Mouse (Mus musculus) midbrain, embryonic 10.5 days (tissue): ENCODE results near the gene Sycp1. TPM values are rescaled to one million over a fixed set of nuclear protein-coding genes. Genes with fewer than 3 reads are reported as not detected.

ENCODE experiments used
- DNase-seq: peaks from one replicate; pipeline ENCODE4 v3.0.0-alpha.2; 2017; ENCODE audit warnings: low spot score
- H3K27ac ChIP-seq: fragments of 300-500 bp; sonication (generic); replicated peaks from 2 replicates; pipeline ENCODE4 v1.5.1; 2016; ENCODE audit warnings: mild to moderate bottlenecking
- H3K27me3 ChIP-seq: fragments of 300-500 bp; sonication (generic); 2 replicates; pipeline ENCODE4 v1.6.1; 2016; ENCODE audit warnings: low read depth, mild to moderate bottlenecking; ENCODE audit not compliant: poor library complexity, severe bottlenecking
- H3K36me3 ChIP-seq: fragments of 300-500 bp; sonication (generic); 2 replicates; pipeline ENCODE4 v1.6.1; 2016; ENCODE audit warnings: mild to moderate bottlenecking, moderate library complexity
- H3K4me1 ChIP-seq: fragments of 300-500 bp; sonication (generic); 2 replicates; pipeline ENCODE4 v1.6.1; 2016
- H3K4me3 ChIP-seq: fragments of 300-500 bp; sonication (generic); 2 replicates; pipeline ENCODE4 v1.5.1; 2016; ENCODE audit warnings: mild to moderate bottlenecking, moderate library complexity
- H3K9me3 ChIP-seq: fragments of 300-500 bp; sonication (generic); replicated peaks from 2 replicates; pipeline ENCODE4 v1.6.1; 2016; ENCODE audit warnings: mild to moderate bottlenecking
- WGBS: fragments of 180-500 bp; shearing (Covaris S2); methylation state at CpG from one replicate; pipeline ENCODE4 v1.1.7; 2016; 5-methylcytosine and 5-hydroxymethylcytosine counted together
- polyA plus RNA-seq: library from polyadenylated mRNA; unstranded; fragments of >200 nt; fragmentation: Nextera tagmentation; extraction: Ambion mirVana; gene quantifications from 2 replicates; pipeline ENCODE4 v1.2.1, GENCODE M21; 2016

Gene Sycp1
- not detected in 2 replicates for polyA plus RNA-seq

DNA sequence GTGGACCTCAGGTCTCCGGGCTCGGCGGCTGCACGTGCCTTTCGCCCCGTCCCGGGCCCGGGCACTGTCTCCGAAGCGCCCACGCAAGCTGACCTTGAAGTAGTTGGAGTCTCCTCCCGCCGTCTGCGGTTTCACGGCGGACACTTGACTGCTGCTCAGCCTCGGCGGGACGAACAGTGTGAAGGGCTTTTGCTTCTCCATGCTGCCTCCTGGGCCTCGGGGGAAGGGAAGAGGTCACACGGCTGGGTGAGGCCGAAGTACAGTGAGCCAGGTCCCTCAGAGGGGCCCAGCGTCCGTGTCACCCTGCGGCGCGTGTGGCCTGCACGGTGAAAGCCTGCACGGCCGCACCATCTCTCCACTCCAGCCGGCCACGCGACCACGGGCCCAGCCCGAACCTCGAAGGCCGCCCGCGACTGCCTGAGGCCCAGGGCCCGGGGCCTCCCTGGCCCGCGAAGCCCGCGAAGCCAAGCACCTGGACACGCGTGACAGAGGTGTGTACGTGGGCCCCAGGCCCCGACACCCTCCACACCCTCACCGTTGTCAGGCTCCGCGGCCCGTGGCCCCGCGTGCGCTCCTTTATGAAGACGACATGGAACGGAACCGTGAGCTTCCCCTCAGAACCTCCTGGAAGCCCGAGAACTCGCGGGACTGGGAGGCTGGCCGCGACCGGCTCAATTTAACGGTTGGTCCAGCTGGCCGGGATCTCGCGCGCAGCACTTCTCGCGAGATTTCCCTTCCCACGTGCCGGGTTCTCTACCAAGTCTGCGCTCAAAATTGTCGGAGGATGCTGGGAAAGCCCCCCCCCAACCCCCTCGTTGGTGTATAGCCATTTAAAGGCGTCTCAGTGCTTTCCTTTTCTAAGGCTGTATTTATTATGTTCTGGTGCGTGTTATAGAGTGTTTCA, at the start of gene Sycp1:
Gene Sycp1, minus strand, starts transcription at position 650 of the 904 bp plus-strand sequence.
- H3K4me3 ChIP-seq = no peak within 1 kb of the TSS
- no peak within 1 kb of the TSS for H3K27ac ChIP-seq
- no peaks in the 10 kb centered on the region for H3K4me1 ChIP-seq
- DNase-seq = no peak
- H3K27me3 ChIP-seq = no peaks in the 10 kb centered on the region
- H3K36me3 ChIP-seq = 0 out of 2 replicates have a peak, but pooled peaks cover 2% of the 10 kb centered on the region
- 93% methylated on average over 78 of the region's 78 CpGs for WGBS
- peaks cover 10% of the 10 kb centered on the region for H3K9me3 ChIP-seq

GRCm38 (mm10) chr3:102980349-102980736, 44.4 kb upstream of the Sycp1 start:
- Histone ChIP-seq H3K4me3 (peak overlapping the region; percentile 40), H3K36me3 (no peaks in the 10 kb centered on the region), H3K27ac (peak overlapping the region; percentile 84), H3K9me3 (no peaks in the 10 kb centered on the region), H3K27me3 (no peaks in the 10 kb centered on the region), H3K4me1 (peaks cover 47% of the 10 kb centered on the region)
- 39% methylated on average over 3 of the region's 3 CpGs for WGBS
- DNase-seq = no peak

DNA sequence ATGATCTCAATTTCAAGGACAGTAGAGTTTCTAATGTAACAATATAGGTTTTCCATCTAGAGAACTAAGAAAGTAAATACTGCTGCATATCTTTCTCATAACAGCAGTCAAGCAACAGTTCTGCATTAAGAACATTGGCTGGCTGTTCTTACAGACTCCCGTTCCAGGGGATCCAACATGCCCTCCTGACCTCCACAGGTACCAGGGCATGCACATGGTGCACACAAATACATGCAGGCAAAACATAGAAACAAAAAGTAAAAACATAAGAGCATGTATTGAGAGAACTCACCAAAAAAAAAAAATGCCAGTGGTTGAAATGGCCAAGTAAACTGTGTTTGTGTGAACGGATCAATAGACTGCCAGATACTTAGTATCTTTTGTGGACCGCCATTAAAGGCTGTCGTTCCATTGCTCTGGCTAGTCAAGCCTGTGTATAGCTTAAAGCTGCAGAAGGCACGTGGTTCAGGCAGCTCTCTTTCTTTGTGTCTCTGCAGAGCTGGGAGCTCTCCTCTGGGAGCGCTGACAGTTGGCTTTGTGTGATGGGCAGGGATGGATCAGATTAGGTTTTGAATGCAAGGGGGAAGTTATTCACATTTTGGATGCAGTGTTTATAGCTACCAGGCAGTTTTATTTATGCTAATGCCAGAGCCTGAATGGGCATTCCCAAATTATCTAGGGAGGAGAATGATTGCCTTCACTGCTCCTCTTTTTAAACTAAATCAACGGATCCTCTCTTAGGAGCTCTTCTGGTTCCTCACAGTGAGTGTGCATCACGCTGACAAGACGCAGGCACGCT, 43.8 kb upstream of the Sycp1 start:
- DNase-seq = peak; percentile 79
- Histone ChIP-seq H3K9me3 (no peaks in the 10 kb centered on the region), H3K27ac (peak overlapping the region; percentile 84), H3K27me3 (no peaks in the 10 kb centered on the region), H3K4me1 (peaks cover 53% of the 10 kb centered on the region), H3K36me3 (no peaks in the 10 kb centered on the region), H3K4me3 (peak overlapping the region; percentile 40)
- WGBS = 13% methylated on average over 10 of the region's 10 CpGs

GRCm38 (mm10) chr3:102976906-102977305, 41.0 kb upstream of the Sycp1 start:
- 83% methylated on average over 4 of the region's 4 CpGs for WGBS
- Histone ChIP-seq H3K4me3 (no peak overlapping the region), H3K36me3 (no peaks in the 10 kb centered on the region), H3K27me3 (peaks cover 4% of the 10 kb centered on the region; the same call in 1 of the 2 replicates), H3K9me3 (no peaks in the 10 kb centered on the region), H3K4me1 (peaks cover 56% of the 10 kb centered on the region), H3K27ac (no peak overlapping the region)
- no peak for DNase-seq

- H3K9me3 ChIP-seq = no peaks in the 10 kb centered on the region
- no peak for DNase-seq
- peaks cover 4% of the 10 kb centered on the region; the same call in 1 of the 2 replicates for H3K27me3 ChIP-seq
- H3K4me3 ChIP-seq = no peak overlapping the region
- peaks cover 27% of the 10 kb centered on the region for H3K4me1 ChIP-seq
- peak overlapping the region; percentile 79 for H3K27ac ChIP-seq
- 90% methylated on average over 3 of the region's 3 CpGs for WGBS
- H3K36me3 ChIP-seq = no peaks in the 10 kb centered on the region
Observed at GRCm38 (mm10) chr3:102970508-102970907, 34.6 kb upstream of the Sycp1 start.

DNA sequence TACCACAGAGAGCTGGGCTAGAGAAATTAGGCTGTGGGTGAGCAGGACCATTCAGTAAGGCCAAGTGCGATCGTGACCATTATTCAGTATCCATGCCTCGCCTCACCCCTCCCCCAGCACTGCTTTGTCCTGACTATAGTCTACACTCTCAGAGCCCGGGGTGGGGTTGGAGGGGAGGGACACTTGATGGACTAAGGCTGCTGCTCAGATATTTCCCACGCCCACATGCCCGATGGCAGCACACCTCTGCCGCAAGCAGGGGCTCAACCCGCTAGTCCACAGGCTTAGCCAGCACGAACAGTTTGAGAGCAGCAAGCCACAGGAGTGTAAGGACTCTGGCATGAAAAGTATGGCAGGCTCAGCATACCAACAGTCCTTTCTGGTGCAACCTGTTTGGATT, 34.2 kb upstream of the Sycp1 start:
- H3K27ac ChIP-seq = peak overlapping the region; percentile 79
- no peaks in the 10 kb centered on the region for H3K9me3 ChIP-seq
- H3K36me3 ChIP-seq = no peaks in the 10 kb centered on the region
- DNase-seq = peak; percentile 36
- 65% methylated on average over 9 of the region's 9 CpGs for WGBS
- peaks cover 4% of the 10 kb centered on the region; the same call in 1 of the 2 replicates for H3K27me3 ChIP-seq
- H3K4me3 ChIP-seq = no peak overlapping the region
- H3K4me1 ChIP-seq = peaks cover 23% of the 10 kb centered on the region

- H3K4me3 ChIP-seq = no peak within 1 kb of the TSS
- no peaks in the 10 kb centered on the region for H3K36me3 ChIP-seq
- H3K27ac ChIP-seq = no peak within 1 kb of the TSS
- H3K4me1 ChIP-seq = no peaks in the 10 kb centered on the region
- 60% methylated on average over 3 of the region's 3 CpGs for WGBS
- H3K9me3 ChIP-seq = no peaks in the 10 kb centered on the region
- DNase-seq = no peak
- H3K27me3 ChIP-seq = no peaks in the 10 kb centered on the region
Observed at GRCm38 (mm10) chr3:102964033-102964432, 28.1 kb upstream of the Sycp1 start, which contains the start of gene Nr1h5. TSS of gene Nr1h5 (minus strand) at chr3:102964133.

- H3K9me3 ChIP-seq = no peaks in the 10 kb centered on the region
- H3K36me3 ChIP-seq = no peaks in the 10 kb centered on the region
- no peak overlapping the region for H3K4me3 ChIP-seq
- H3K27me3 ChIP-seq = no peaks in the 10 kb centered on the region
- 63% methylated on average over 3 of the region's 3 CpGs for WGBS
- no peaks in the 10 kb centered on the region for H3K4me1 ChIP-seq
- DNase-seq = no peak
- no peak overlapping the region for H3K27ac ChIP-seq
Observed at GRCm38 (mm10) chr3:102955596-102955995, 19.7 kb upstream of the Sycp1 start.

DNA sequence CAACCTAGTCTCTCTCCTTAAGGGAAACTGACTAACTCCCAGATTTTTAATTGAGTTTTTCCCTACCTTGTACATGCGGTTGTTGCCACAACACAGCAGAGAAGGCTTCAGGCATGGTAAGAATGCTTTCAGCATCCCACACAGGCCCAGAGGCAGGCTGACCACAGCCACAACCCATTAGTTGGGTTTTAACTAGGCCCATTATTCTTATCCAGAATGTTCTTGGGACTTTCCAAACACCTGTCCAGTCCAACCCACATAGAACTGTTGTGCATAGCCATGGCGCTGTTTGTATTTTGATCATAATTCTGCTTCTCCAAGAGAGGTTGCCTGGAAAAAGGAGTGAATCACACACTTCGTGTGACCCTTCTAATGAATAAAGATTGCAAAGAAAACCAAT, 19.2 kb upstream of the Sycp1 start:
- H3K27ac ChIP-seq = no peak overlapping the region
- H3K4me3 ChIP-seq = no peak overlapping the region
- no peaks in the 10 kb centered on the region for H3K4me1 ChIP-seq
- H3K27me3 ChIP-seq = no peaks in the 10 kb centered on the region
- no peak for DNase-seq
- 83% methylated on average over 3 of the region's 3 CpGs for WGBS
- no peaks in the 10 kb centered on the region for H3K36me3 ChIP-seq
- H3K9me3 ChIP-seq = no peaks in the 10 kb centered on the region

DNA sequence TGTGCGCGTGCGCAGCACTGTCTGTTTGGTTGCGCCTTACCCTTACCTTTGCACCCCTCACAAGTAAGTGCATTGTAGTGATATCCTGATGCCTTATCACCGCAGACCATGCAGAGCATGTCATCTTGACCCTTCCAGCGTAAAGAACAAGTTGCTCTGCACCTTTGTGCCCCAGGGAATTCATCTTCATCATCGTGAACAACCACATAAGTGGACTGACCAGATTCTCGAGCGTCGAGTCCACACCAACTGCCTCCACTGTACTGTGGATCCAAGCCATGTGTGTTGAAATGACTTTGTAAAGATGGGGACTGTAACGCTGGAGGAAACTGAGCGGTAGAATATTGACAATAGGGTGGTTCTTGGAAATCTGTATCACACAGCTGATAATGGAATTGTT, 18.6 kb upstream of the Sycp1 start:
- WGBS = 94% methylated on average over 12 of the region's 12 CpGs
- Histone ChIP-seq H3K4me3 (no peak overlapping the region), H3K36me3 (no peaks in the 10 kb centered on the region), H3K9me3 (no peaks in the 10 kb centered on the region), H3K27me3 (no peaks in the 10 kb centered on the region), H3K27ac (no peak overlapping the region), H3K4me1 (no peaks in the 10 kb centered on the region)
- no peak for DNase-seq

- H3K9me3 ChIP-seq = no peaks in the 10 kb centered on the region
- WGBS = 54% methylated on average over 5 of the region's 5 CpGs
- H3K4me3 ChIP-seq = no peak overlapping the region
- no peak for DNase-seq
- H3K36me3 ChIP-seq = no peaks in the 10 kb centered on the region
- H3K4me1 ChIP-seq = peaks cover 7% of the 10 kb centered on the region
- no peaks in the 10 kb centered on the region for H3K27me3 ChIP-seq
- H3K27ac ChIP-seq = no peak overlapping the region
Observed at GRCm38 (mm10) chr3:102946861-102947260, 11.0 kb upstream of the Sycp1 start.

DNA sequence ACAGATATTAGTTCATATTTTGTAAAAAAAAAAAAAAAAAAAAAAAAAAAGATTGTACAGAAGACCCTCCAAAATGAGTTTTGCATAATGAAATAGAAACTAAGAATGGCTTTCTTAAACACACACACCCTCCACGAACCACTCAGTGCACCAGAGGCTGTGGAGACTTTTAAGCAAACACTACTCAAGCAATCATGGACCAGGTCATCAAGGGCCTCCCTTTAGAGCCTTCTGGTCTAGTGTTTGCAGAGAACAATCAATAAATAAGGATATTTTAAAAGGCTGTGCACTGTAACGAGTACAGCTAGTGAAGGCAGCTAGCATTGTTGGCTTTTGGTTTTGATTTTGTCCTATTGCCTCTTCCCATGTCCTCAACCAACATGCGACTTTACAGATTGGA, 10.4 kb upstream of the Sycp1 start:
- Histone ChIP-seq H3K4me1 (peaks cover 7% of the 10 kb centered on the region), H3K36me3 (no peaks in the 10 kb centered on the region), H3K27ac (no peak overlapping the region), H3K4me3 (no peak overlapping the region), H3K9me3 (no peaks in the 10 kb centered on the region), H3K27me3 (no peaks in the 10 kb centered on the region)
- WGBS = 88% methylated on average over 3 of the region's 3 CpGs
- no peak for DNase-seq
